Mouse (Mus musculus) CD8-positive naive resting alpha-beta T cell, adult 2 months (primary cell): ENCODE data around the gene Dnal1.
A peak's percentile ranks its signal among the peaks of the same experiment; 100 is the strongest.
"Not testable (repeated sequence)": the region's sequence is repeated elsewhere in the genome, so short reads cannot be mapped to it uniquely, and the experiment has no call there.

ENCODE experiments used
- DNase-seq, 2 experiments: peaks; one replicate each; pipeline ENCODE4 v3.0.0; 2022; ENCODE audit warnings: low read depth in 2 of 2, low spot score in 2 of 2

Dnal1 gene

GRCm38 (mm10) chr12:84114153-84114994 is at the start of gene Dnal1:
TSS of gene Dnal1 (plus strand) at chr12:84114366.
- DNase-seq: peak; percentile 49 to 70

GRCm38 (mm10) chr12:84064621-84065020 is 49.5 kb upstream of the Dnal1 start:
- no peak for DNase-seq

- DNase-seq: no peak
Observed at GRCm38 (mm10) chr12:84067752-84068151, 46.4 kb upstream of the Dnal1 start.

GRCm38 (mm10) chr12:84068296-84068695 is 45.9 kb upstream of the Dnal1 start:
- DNase-seq: no peak

- DNase-seq: no peak
Observed at GRCm38 (mm10) chr12:84068986-84069385, 45.2 kb upstream of the Dnal1 start, which contains the start of gene Acot5. TSS of gene Acot5 (plus strand) at chr12:84069325.

- DNase-seq: peak in 1 of 2 experiments; percentile 6
Observed at GRCm38 (mm10) chr12:84069582-84069981, 44.6 kb upstream of the Dnal1 start.

GRCm38 (mm10) chr12:84071696-84072095 is 42.5 kb upstream of the Dnal1 start:
- DNase-seq: no peak

GRCm38 (mm10) chr12:84077371-84077990 is 36.7 kb upstream of the Dnal1 start:
- DNase-seq: no peak

- no peak for DNase-seq
Observed at GRCm38 (mm10) chr12:84083842-84084241, 30.3 kb upstream of the Dnal1 start.

- DNase-seq: no peak
Observed at GRCm38 (mm10) chr12:84084581-84084980, 29.6 kb upstream of the Dnal1 start.

- DNase-seq: not testable (repeated sequence)
Observed at GRCm38 (mm10) chr12:84094666-84095065, 19.5 kb upstream of the Dnal1 start.

- DNase-seq: no peak
Observed at GRCm38 (mm10) chr12:84099605-84100004, 14.6 kb upstream of the Dnal1 start.

GRCm38 (mm10) chr12:84100071-84100470 is 14.1 kb upstream of the Dnal1 start:
- DNase-seq: no peak

GRCm38 (mm10) chr12:84100604-84101492 is 13.3 kb upstream of the Dnal1 start, which contains the start of gene Acot6:
TSS of gene Acot6 (plus strand) at chr12:84100654.
- DNase-seq: peak; percentile 18 to 38

- DNase-seq: no peak
Observed at GRCm38 (mm10) chr12:84101493-84101845, 12.7 kb upstream of the Dnal1 start.

- DNase-seq: no peak
Observed at GRCm38 (mm10) chr12:84107012-84107411, 7.2 kb upstream of the Dnal1 start.

- DNase-seq: no peak
Observed at GRCm38 (mm10) chr12:84107692-84108091, 6.5 kb upstream of the Dnal1 start.

- DNase-seq: no peak
Observed at GRCm38 (mm10) chr12:84109924-84110323, 4.2 kb upstream of the Dnal1 start.

- DNase-seq: no peak
Observed at GRCm38 (mm10) chr12:84110814-84111213, 3.4 kb upstream of the Dnal1 start.

GRCm38 (mm10) chr12:84113676-84114075 is 490 bp upstream of the Dnal1 start:
- no peak for DNase-seq

- DNase-seq: no peak
Observed at GRCm38 (mm10) chr12:84119584-84119983, 5.4 kb downstream of the Dnal1 start.
